Mouse (Mus musculus) liver, embryonic 12.5 days (tissue): ENCODE results near the gene Thap2. TPM values are rescaled to one million over a fixed set of nuclear protein-coding genes. Genes with fewer than 3 reads are reported as not detected.

Experiments used
- ATAC-seq: fragments of 200-750 bp; cut with Nextera tagmentation; 2 replicates; pipeline ENCODE4 v1.8.0; 2017; ENCODE audit warnings: moderate number of reproducible peaks, mild to moderate bottlenecking, moderate library complexity
- H3K27ac ChIP-seq: fragments of 300-500 bp; sonication (generic); 2 replicates; pipeline ENCODE4 v1.5.1; 2016; ENCODE audit warnings: mild to moderate bottlenecking
- H3K27me3 ChIP-seq: fragments of 300-500 bp; sonication (generic); replicated peaks from 2 replicates; pipeline ENCODE4 v1.6.1; 2016; ENCODE audit warnings: mild to moderate bottlenecking, moderate library complexity
- H3K36me3 ChIP-seq: fragments of 300-500 bp; sonication (generic); 2 replicates; pipeline ENCODE4 v1.6.1; 2016; ENCODE audit warnings: mild to moderate bottlenecking, moderate library complexity
- H3K4me1 ChIP-seq: fragments of 300-500 bp; sonication (generic); 2 replicates; pipeline ENCODE4 v1.6.1; 2016
- H3K4me2 ChIP-seq: fragments of 300-500 bp; sonication (generic); 2 replicates; pipeline ENCODE4 v1.6.1; 2016; ENCODE audit warnings: mild to moderate bottlenecking, moderate library complexity
- H3K4me3 ChIP-seq: fragments of 300-500 bp; sonication (generic); 2 replicates; pipeline ENCODE4 v1.5.1; 2016; ENCODE audit warnings: mild to moderate bottlenecking, moderate library complexity
- H3K9ac ChIP-seq: fragments of 300-500 bp; sonication (generic); 2 replicates; pipeline ENCODE4 v1.6.1; 2016; ENCODE audit warnings: mild to moderate bottlenecking, moderate library complexity
- H3K9me3 ChIP-seq: fragments of 300-500 bp; sonication (generic); replicated peaks from 2 replicates; pipeline ENCODE4 v1.6.1; 2016; ENCODE audit warnings: mild to moderate bottlenecking, moderate library complexity
- WGBS: fragments of 180-500 bp; shearing (Covaris S2); methylation state at CpG from one replicate; pipeline ENCODE4 v1.1.7; 2016; ENCODE audit not compliant: insufficient replicate concordance; 5-methylcytosine and 5-hydroxymethylcytosine counted together
- polyA plus RNA-seq: library from polyadenylated mRNA; unstranded; fragments of >200 nt; fragmentation: Nextera tagmentation; extraction: Ambion mirVana; gene quantifications from 2 replicates; pipeline ENCODE4 v1.2.1, GENCODE M21; 2016

Thap2 gene
- polyA plus RNA-seq, 1 experiment from 2014 or later = 10.5 TPM

DNA sequence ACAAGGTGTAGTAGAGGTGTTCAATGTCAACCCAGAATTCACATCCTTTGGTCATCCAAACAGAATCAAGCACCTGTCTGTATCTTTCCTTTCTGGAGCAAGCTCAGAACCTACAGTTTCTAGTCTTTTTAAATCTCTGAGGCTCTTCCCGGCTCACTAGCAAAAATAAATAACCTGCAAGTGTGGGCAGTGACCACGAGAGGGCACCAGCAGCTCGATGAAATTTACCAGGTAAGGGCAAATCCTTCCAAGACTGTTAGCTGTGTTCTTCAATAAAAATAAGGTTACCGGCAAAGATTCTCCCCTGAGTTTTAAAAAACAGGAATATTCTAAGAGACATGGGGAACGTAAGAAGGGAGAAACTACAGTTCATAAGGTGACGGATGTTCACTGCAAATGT, 60.9 kb downstream of the Thap2 start:
- H3K4me1 ChIP-seq = no peaks in the 10 kb centered on the region
- no peak overlapping the region for H3K27ac ChIP-seq
- no peaks in the 10 kb centered on the region for H3K36me3 ChIP-seq
- WGBS = 9% methylated on average over 6 of the region's 6 CpGs
- H3K9ac ChIP-seq = no peak overlapping the region
- H3K9me3 ChIP-seq = no peaks in the 10 kb centered on the region
- peaks cover 14% of the 10 kb centered on the region; the same call in 1 of the 2 replicates for H3K27me3 ChIP-seq
- no peak for ATAC-seq
- no peak overlapping the region for H3K4me2 ChIP-seq
- H3K4me3 ChIP-seq = no peak overlapping the region

- Histone ChIP-seq H3K4me1 (peaks cover 4% of the 10 kb centered on the region), H3K9ac (no peak overlapping the region), H3K4me2 (no peak overlapping the region), H3K36me3 (no peaks in the 10 kb centered on the region), H3K27ac (no peak overlapping the region), H3K9me3 (no peaks in the 10 kb centered on the region), H3K27me3 (peaks cover 14% of the 10 kb centered on the region; the same call in 1 of the 2 replicates), H3K4me3 (no peak overlapping the region)
- no peak for ATAC-seq
- 57% methylated on average over 5 of the region's 5 CpGs for WGBS
Measured at GRCm38 (mm10) chr10:115321317-115322035, 62.8 kb downstream of the Thap2 start.

Other genes starting within 250 kb of the Thap2 start
- gene Tph2, start 199.4 kb downstream of the Thap2 start, polyA plus RNA-seq = not detected in 2 replicates
- gene Tbc1d15, start 133.0 kb downstream of the Thap2 start, polyA plus RNA-seq = 45.0 and 46.8 TPM in 2 replicates
- gene Rab21, start 68.8 kb downstream of the Thap2 start, polyA plus RNA-seq = 4.8 and 6.1 TPM in 2 replicates
- gene Tmem19, start 21.9 kb downstream of the Thap2 start, polyA plus RNA-seq = 15.0 and 16.7 TPM in 2 replicates
- 15.5 and 15.9 TPM in 2 replicates for gene Zfc3h1, start 516 bp upstream of the Thap2 start, polyA plus RNA-seq
- not detected in 2 replicates for gene A930009A15Rik, start 185.5 kb upstream of the Thap2 start, polyA plus RNA-seq
- gene Lgr5, start 203.3 kb upstream of the Thap2 start, polyA plus RNA-seq = 2.7 and 3.9 TPM in 2 replicates